Mouse (Mus musculus) heart, embryonic 13.5 days (tissue): Measurements from ENCODE around the gene Txndc16. TPM values are rescaled to one million over a fixed set of nuclear protein-coding genes. Genes with fewer than 3 reads are reported as not detected.

Source experiments
- ATAC-seq: fragments of 200-750 bp; cut with Nextera tagmentation; 2 replicates; pipeline ENCODE4 v1.8.0; 2017; ENCODE audit warnings: moderate TSS enrichment; ENCODE audit not compliant: insufficient number of reproducible peaks, low FRiP score, low TSS enrichment; ENCODE audit errors: extremely low read depth
- H3K27ac ChIP-seq: fragments of 300-500 bp; sonication (generic); replicated peaks from 2 replicates; pipeline ENCODE4 v1.5.1; 2015; ENCODE audit warnings: moderate library complexity, mild to moderate bottlenecking, inconsistent platforms
- H3K27me3 ChIP-seq: fragments of 300-500 bp; sonication (generic); replicated peaks from 2 replicates; pipeline ENCODE4 v1.6.1; 2015; ENCODE audit warnings: mild to moderate bottlenecking, inconsistent platforms
- H3K36me3 ChIP-seq: fragments of 300-500 bp; sonication (generic); 2 replicates; pipeline ENCODE4 v1.6.1; 2015; ENCODE audit warnings: mild to moderate bottlenecking, inconsistent platforms
- H3K4me1 ChIP-seq: fragments of 300-500 bp; sonication (generic); 2 replicates; pipeline ENCODE4 v1.6.1; 2015; ENCODE audit warnings: inconsistent platforms
- H3K4me2 ChIP-seq: fragments of 300-500 bp; sonication (generic); 2 replicates; pipeline ENCODE4 v1.6.1; 2015; ENCODE audit warnings: inconsistent platforms, mild to moderate bottlenecking, moderate library complexity
- H3K4me3 ChIP-seq: fragments of 300-500 bp; sonication (generic); 2 replicates; pipeline ENCODE4 v1.5.1; 2015; ENCODE audit warnings: moderate library complexity, mild to moderate bottlenecking, inconsistent platforms
- H3K9ac ChIP-seq: fragments of 300-500 bp; sonication (generic); 2 replicates; pipeline ENCODE4 v1.6.1; 2015; ENCODE audit warnings: inconsistent platforms, mild to moderate bottlenecking, moderate library complexity
- H3K9me3 ChIP-seq: fragments of 300-500 bp; sonication (generic); 2 replicates; pipeline ENCODE4 v1.6.1; 2016; ENCODE audit warnings: inconsistent platforms
- WGBS: fragments of 180-500 bp; shearing (Covaris S2); methylation state at CpG from one replicate; pipeline ENCODE4 v1.1.7; 2015; ENCODE audit warnings: mixed read lengths; 5-methylcytosine and 5-hydroxymethylcytosine counted together
- polyA plus RNA-seq: library from polyadenylated mRNA; unstranded; fragments of >200 nt; fragmentation: Nextera tagmentation; extraction: Ambion mirVana; gene quantifications from 2 replicates; pipeline ENCODE4 v1.2.1, GENCODE M21; 2015

The Txndc16 gene
- polyA plus RNA-seq, 1 experiment from 2014 or later: 11.1 TPM

- no peak for ATAC-seq
- Histone ChIP-seq H3K4me1 (no peaks in the 10 kb centered on the region), H3K27me3 (no peaks in the 10 kb centered on the region), H3K9ac (no peak overlapping the region), H3K4me2 (no peak overlapping the region), H3K36me3 (peaks cover 12% of the 10 kb centered on the region), H3K27ac (no peak overlapping the region), H3K4me3 (no peak overlapping the region), H3K9me3 (no peaks in the 10 kb centered on the region)
- 70% methylated on average over 4 of the region's 4 CpGs for WGBS
These were observed 9.4 kb downstream of the Txndc16 start for GRCm38 (mm10) chr14:45210683-45211082.

GRCm38 (mm10) chr14:45200607-45201006, 19.5 kb downstream of the Txndc16 start:
- H3K36me3 ChIP-seq: peaks cover 15% of the 10 kb centered on the region
- no peaks in the 10 kb centered on the region for H3K4me1 ChIP-seq
- H3K9me3 ChIP-seq: no peaks in the 10 kb centered on the region
- H3K27ac ChIP-seq: no peak overlapping the region
- no peak overlapping the region for H3K4me3 ChIP-seq
- H3K4me2 ChIP-seq: no peak overlapping the region
- ATAC-seq: no peak
- H3K27me3 ChIP-seq: no peaks in the 10 kb centered on the region
- no peak overlapping the region for H3K9ac ChIP-seq

GRCm38 (mm10) chr14:45190999-45191398, 29.1 kb downstream of the Txndc16 start:
- Histone ChIP-seq H3K4me2 (no peak overlapping the region), H3K9ac (no peak overlapping the region), H3K9me3 (peaks cover 10% of the 10 kb centered on the region), H3K27ac (no peak overlapping the region), H3K27me3 (no peaks in the 10 kb centered on the region), H3K4me3 (no peak overlapping the region), H3K36me3 (peaks cover 6% of the 10 kb centered on the region; the same call in 1 of the 2 replicates), H3K4me1 (no peaks in the 10 kb centered on the region)
- 81% methylated on average over 2 of the region's 2 CpGs for WGBS
- no peak for ATAC-seq

- no peak overlapping the region for H3K9ac ChIP-seq
- no peak overlapping the region for H3K4me2 ChIP-seq
- H3K27me3 ChIP-seq: no peaks in the 10 kb centered on the region
- 65% methylated on average over 4 of the region's 4 CpGs for WGBS
- no peaks in the 10 kb centered on the region for H3K4me1 ChIP-seq
- H3K36me3 ChIP-seq: no peaks in the 10 kb centered on the region
- no peak for ATAC-seq
- H3K9me3 ChIP-seq: no peaks in the 10 kb centered on the region
- H3K27ac ChIP-seq: no peak overlapping the region
- H3K4me3 ChIP-seq: no peak overlapping the region
These were observed 38.5 kb downstream of the Txndc16 start for GRCm38 (mm10) chr14:45181611-45182010.

GRCm38 (mm10) chr14:45179606-45180005, 40.5 kb downstream of the Txndc16 start:
- 65% methylated on average over 2 of the region's 2 CpGs for WGBS
- ATAC-seq: no peak

GRCm38 (mm10) chr14:45179186-45179585, 40.9 kb downstream of the Txndc16 start:
- Histone ChIP-seq H3K4me2 (no peak overlapping the region), H3K4me1 (peaks cover 14% of the 10 kb centered on the region), H3K9me3 (no peaks in the 10 kb centered on the region), H3K27ac (no peak overlapping the region), H3K9ac (no peak overlapping the region), H3K36me3 (no peaks in the 10 kb centered on the region), H3K27me3 (no peaks in the 10 kb centered on the region), H3K4me3 (no peak overlapping the region)
- ATAC-seq: no peak
- WGBS: 62% methylated on average over 2 of the region's 2 CpGs

More at GRCm38 (mm10) chr14:45179606-45180005, 40.5 kb downstream of the Txndc16 start:
- H3K4me2 ChIP-seq: no peak overlapping the region
- peaks cover 10% of the 10 kb centered on the region for H3K4me1 ChIP-seq
- H3K27me3 ChIP-seq: no peaks in the 10 kb centered on the region
- no peak overlapping the region for H3K9ac ChIP-seq
- H3K27ac ChIP-seq: no peak overlapping the region
- H3K36me3 ChIP-seq: no peaks in the 10 kb centered on the region
- H3K4me3 ChIP-seq: no peak overlapping the region
- no peaks in the 10 kb centered on the region for H3K9me3 ChIP-seq

GRCm38 (mm10) chr14:45175012-45175740, 45.0 kb downstream of the Txndc16 start:
- H3K27me3 ChIP-seq: no peaks in the 10 kb centered on the region
- peaks cover 16% of the 10 kb centered on the region for H3K4me1 ChIP-seq
- H3K36me3 ChIP-seq: 0 out of 2 replicates have a peak, but pooled peaks cover 5% of the 10 kb centered on the region
- H3K27ac ChIP-seq: no peak overlapping the region
- no peak for ATAC-seq
- H3K4me3 ChIP-seq: no peak overlapping the region
- H3K9ac ChIP-seq: no peak overlapping the region
- no peak overlapping the region for H3K4me2 ChIP-seq
- 66% methylated on average over 14 of the region's 14 CpGs for WGBS
- H3K9me3 ChIP-seq: no peaks in the 10 kb centered on the region

GRCm38 (mm10) chr14:45172260-45172659, 47.9 kb downstream of the Txndc16 start:
- 90% methylated on average over 5 of the region's 5 CpGs for WGBS
- H3K9ac ChIP-seq: no peak overlapping the region
- ATAC-seq: no peak

GRCm38 (mm10) chr14:45167366-45167765, 52.8 kb downstream of the Txndc16 start:
- Histone ChIP-seq H3K27me3 (no peaks in the 10 kb centered on the region), H3K4me1 (no peaks in the 10 kb centered on the region), H3K36me3 (peaks cover 8% of the 10 kb centered on the region; the same call in 1 of the 2 replicates), H3K4me2 (no peak overlapping the region), H3K9ac (no peak overlapping the region), H3K9me3 (no peaks in the 10 kb centered on the region), H3K27ac (no peak overlapping the region), H3K4me3 (no peak overlapping the region)
- no peak for ATAC-seq
- 78% methylated on average over 8 of the region's 8 CpGs for WGBS

More at GRCm38 (mm10) chr14:45172260-45172659, 47.9 kb downstream of the Txndc16 start:
- Histone ChIP-seq H3K27ac (no peak overlapping the region), H3K9me3 (no peaks in the 10 kb centered on the region), H3K36me3 (0 out of 2 replicates have a peak, but pooled peaks cover 5% of the 10 kb centered on the region), H3K27me3 (no peaks in the 10 kb centered on the region), H3K4me1 (peaks cover 16% of the 10 kb centered on the region), H3K4me2 (no peak overlapping the region), H3K4me3 (no peak overlapping the region)

- WGBS: 67% methylated on average over 4 of the region's 4 CpGs
- Histone ChIP-seq H3K9ac (no peak overlapping the region), H3K4me1 (no peaks in the 10 kb centered on the region), H3K27me3 (no peaks in the 10 kb centered on the region), H3K36me3 (no peaks in the 10 kb centered on the region), H3K27ac (no peak overlapping the region), H3K9me3 (no peaks in the 10 kb centered on the region), H3K4me3 (no peak overlapping the region), H3K4me2 (no peak overlapping the region)
- ATAC-seq: no peak
These were observed 64.5 kb downstream of the Txndc16 start for GRCm38 (mm10) chr14:45155511-45156173.

GRCm38 (mm10) chr14:45153258-45153657, 66.9 kb downstream of the Txndc16 start:
- Histone ChIP-seq H3K27me3 (no peaks in the 10 kb centered on the region), H3K9ac (no peak overlapping the region), H3K9me3 (no peaks in the 10 kb centered on the region), H3K36me3 (no peaks in the 10 kb centered on the region), H3K4me2 (no peak overlapping the region), H3K27ac (no peak overlapping the region), H3K4me3 (no peak overlapping the region), H3K4me1 (no peaks in the 10 kb centered on the region)
- no peak for ATAC-seq
- WGBS: 82% methylated on average over 2 of the region's 2 CpGs
